Mouse (Mus musculus) stomach, embryonic 16.5 days (tissue): Measurements from ENCODE around the gene Sbf2. TPM values are rescaled to one million over a fixed set of nuclear protein-coding genes. Genes with fewer than 3 reads are reported as not detected.
A peak's percentile ranks its signal among the peaks of the same experiment; 100 is the strongest.
"Not testable (repeated sequence)": the region's sequence is repeated elsewhere in the genome, so short reads cannot be mapped to it uniquely, and the experiment has no call there.

Experiments used
- ATAC-seq: fragments of 200-750 bp; cut with Nextera tagmentation; 2 replicates; pipeline ENCODE4 v1.8.0; 2017; ENCODE audit warnings: moderate number of reproducible peaks, moderate TSS enrichment; ENCODE audit not compliant: insufficient read depth, low FRiP score
- H3K27ac ChIP-seq: fragments of 300-500 bp; sonication (generic); 2 replicates; pipeline ENCODE4 v1.5.1; 2014; ENCODE audit warnings: low read length
- H3K27me3 ChIP-seq: fragments of 300-500 bp; sonication (generic); 2 replicates; pipeline ENCODE4 v1.6.1; 2014; ENCODE audit warnings: low read length, control low read depth, mixed read lengths; ENCODE audit not compliant: control insufficient read depth, insufficient read depth
- H3K36me3 ChIP-seq: fragments of 300-500 bp; sonication (generic); 2 replicates; pipeline ENCODE4 v1.6.1; 2014; ENCODE audit warnings: low read length; ENCODE audit not compliant: control insufficient read depth, insufficient read depth
- H3K4me1 ChIP-seq: fragments of 300-500 bp; sonication (generic); 2 replicates; pipeline ENCODE4 v1.6.1; 2014; ENCODE audit warnings: low read length, control low read depth, mixed read lengths; ENCODE audit not compliant: control insufficient read depth, insufficient read depth
- H3K4me2 ChIP-seq: fragments of 300-500 bp; sonication (generic); 2 replicates; pipeline ENCODE4 v1.6.1; 2014; ENCODE audit warnings: low read depth, low read length, mixed read lengths
- H3K4me3 ChIP-seq: fragments of 300-500 bp; sonication (generic); replicated peaks from 2 replicates; pipeline ENCODE4 v1.5.1; 2014; ENCODE audit warnings: mild to moderate bottlenecking, low read length
- H3K9ac ChIP-seq: fragments of 300-500 bp; sonication (generic); 2 replicates; pipeline ENCODE4 v1.6.1; 2014; ENCODE audit warnings: low read length
- H3K9me3 ChIP-seq: fragments of 300-500 bp; sonication (generic); replicated peaks from 2 replicates; pipeline ENCODE4 v1.6.1; 2016; ENCODE audit warnings: low read length, control low read depth; ENCODE audit not compliant: control insufficient read depth
- WGBS: fragments of 180-500 bp; shearing (Covaris S2); extraction: QIAGEN DNeasy Blood & Tissue Kit; methylation state at CpG from one replicate; pipeline ENCODE4 v1.1.7; 2014; 5-methylcytosine and 5-hydroxymethylcytosine counted together
- polyA plus RNA-seq: library from polyadenylated mRNA; unstranded; fragments of >200 nt; fragmentation: Nextera tagmentation; extraction: Ambion mirVana; gene quantifications from 2 replicates; pipeline ENCODE4 v1.2.1, GENCODE M21; 2015

The Sbf2 gene
- polyA plus RNA-seq, 1 experiment from 2014 or later, result 31.6 TPM

DNA sequence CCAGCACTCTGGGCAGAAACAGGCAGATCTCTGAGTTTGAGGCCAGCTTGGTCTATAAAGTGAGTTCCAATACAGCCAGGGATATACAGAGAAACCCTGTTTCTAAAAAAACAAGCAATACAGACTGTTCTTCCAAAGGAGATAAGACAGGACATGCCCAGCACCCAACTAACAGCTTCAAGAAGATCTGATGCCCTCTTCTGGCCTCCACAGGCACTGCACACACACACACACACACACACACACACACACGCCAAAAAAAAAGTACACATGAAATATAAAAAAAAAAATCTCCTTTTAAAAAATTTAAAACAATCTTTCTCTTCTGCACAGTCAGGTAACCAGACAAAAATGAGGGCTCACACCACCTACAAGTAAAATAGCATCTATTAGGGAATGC, 7.8 kb downstream of the Sbf2 start:
- Histone ChIP-seq H3K4me1 (0 out of 2 replicates have a peak, but pooled peaks cover under 1% of the 10 kb centered on the region), H3K9me3 (no peaks in the 10 kb centered on the region), H3K36me3 (no peaks in the 10 kb centered on the region), H3K27ac (no peak overlapping the region), H3K27me3 (no peaks in the 10 kb centered on the region), H3K9ac (no peak overlapping the region), H3K4me3 (no peak overlapping the region), H3K4me2 (no peak overlapping the region)
- WGBS, result 90% methylated on average over 1 of the region's 1 CpGs
- no peak for ATAC-seq

- no peak for ATAC-seq
- WGBS, result 82% methylated on average over 4 of the region's 4 CpGs
Measured at GRCm38 (mm10) chr7:110605476-110605875, 9.2 kb downstream of the Sbf2 start.

GRCm38 (mm10) chr7:110597141-110597540, 17.6 kb downstream of the Sbf2 start:
- Histone ChIP-seq H3K4me1 (no peaks in the 10 kb centered on the region), H3K4me3 (no peak overlapping the region), H3K9ac (no peak overlapping the region), H3K27ac (no peak overlapping the region), H3K4me2 (no peak overlapping the region), H3K9me3 (no peaks in the 10 kb centered on the region), H3K27me3 (no peaks in the 10 kb centered on the region), H3K36me3 (0 out of 2 replicates have a peak, but pooled peaks cover 3% of the 10 kb centered on the region)
- ATAC-seq, result no peak
- WGBS, result 83% methylated on average over 1 of the region's 1 CpGs

More at GRCm38 (mm10) chr7:110605476-110605875, 9.2 kb downstream of the Sbf2 start:
- H3K4me3 ChIP-seq, result no peak overlapping the region
- H3K4me1 ChIP-seq, result no peaks in the 10 kb centered on the region
- no peaks in the 10 kb centered on the region for H3K36me3 ChIP-seq
- no peaks in the 10 kb centered on the region for H3K9me3 ChIP-seq
- no peak overlapping the region for H3K27ac ChIP-seq
- H3K27me3 ChIP-seq, result no peaks in the 10 kb centered on the region
- H3K4me2 ChIP-seq, result no peak overlapping the region
- no peak overlapping the region for H3K9ac ChIP-seq

GRCm38 (mm10) chr7:110593991-110594390, 20.7 kb downstream of the Sbf2 start:
- not testable (repeated sequence) for H3K27ac ChIP-seq, H3K9ac ChIP-seq, ATAC-seq, H3K4me1 ChIP-seq, H3K4me3 ChIP-seq, H3K9me3 ChIP-seq, H3K4me2 ChIP-seq, H3K27me3 ChIP-seq, H3K36me3 ChIP-seq
- 95% methylated on average over 3 of the region's 3 CpGs for WGBS

DNA sequence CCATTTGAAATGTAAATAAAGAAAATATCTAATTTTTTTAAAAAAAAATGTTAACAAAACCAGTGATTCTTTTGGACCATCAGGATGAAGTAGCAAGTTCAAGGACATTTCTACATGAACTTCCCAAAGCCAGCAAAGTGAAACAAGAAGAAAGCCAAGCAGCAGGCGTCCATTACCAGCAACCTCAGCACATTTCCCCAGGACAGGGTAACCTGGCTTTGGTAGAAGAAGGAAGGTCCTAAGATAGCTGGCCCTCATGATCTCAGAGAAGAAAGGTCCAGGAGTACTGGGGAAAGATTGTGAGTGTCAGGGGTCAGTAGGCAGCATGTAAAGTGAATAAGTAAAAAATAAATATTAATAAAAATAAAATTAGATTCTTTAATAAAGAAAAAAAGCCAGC, 27.0 kb downstream of the Sbf2 start:
- Histone ChIP-seq H3K9ac (no peak overlapping the region), H3K27ac (no peak overlapping the region), H3K4me3 (no peak overlapping the region), H3K36me3 (no peaks in the 10 kb centered on the region), H3K9me3 (no peaks in the 10 kb centered on the region), H3K27me3 (no peaks in the 10 kb centered on the region), H3K4me2 (no peak overlapping the region), H3K4me1 (no peaks in the 10 kb centered on the region)
- WGBS, result 71% methylated on average over 1 of the region's 1 CpGs
- ATAC-seq, result no peak

- WGBS, result 68% methylated on average over 2 of the region's 2 CpGs
- no peaks in the 10 kb centered on the region for H3K9me3 ChIP-seq
- no peaks in the 10 kb centered on the region for H3K27me3 ChIP-seq
- H3K4me1 ChIP-seq, result no peaks in the 10 kb centered on the region
- ATAC-seq, result no peak
- H3K4me2 ChIP-seq, result no peak overlapping the region
- no peak overlapping the region for H3K9ac ChIP-seq
- no peak overlapping the region for H3K4me3 ChIP-seq
- no peaks in the 10 kb centered on the region for H3K36me3 ChIP-seq
- H3K27ac ChIP-seq, result no peak overlapping the region
Measured at GRCm38 (mm10) chr7:110585250-110585649, 29.5 kb downstream of the Sbf2 start.

DNA sequence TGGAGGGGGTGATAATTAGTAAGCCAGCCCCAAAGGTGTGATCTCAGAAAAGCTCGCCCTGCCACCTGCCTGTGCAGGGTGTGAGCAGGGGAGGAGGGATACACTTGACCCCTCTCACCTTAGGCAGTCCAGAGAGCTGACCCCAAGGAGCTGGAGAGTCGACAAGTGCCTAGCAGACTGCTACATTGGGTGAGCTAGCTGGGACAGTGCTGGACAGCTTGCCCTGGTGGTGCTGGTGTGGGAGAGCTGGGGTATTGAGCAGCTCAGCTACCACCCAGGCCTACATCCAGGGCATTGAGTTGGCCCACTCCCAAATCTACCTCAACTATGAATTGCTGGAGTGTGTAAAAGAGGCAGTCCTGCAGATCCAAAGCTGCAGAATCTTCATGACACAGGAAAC, 30.6 kb downstream of the Sbf2 start:
- Histone ChIP-seq H3K4me1 (no peaks in the 10 kb centered on the region), H3K9me3 (no peaks in the 10 kb centered on the region), H3K27me3 (no peaks in the 10 kb centered on the region), H3K4me3 (no peak overlapping the region), H3K4me2 (no peak overlapping the region), H3K27ac (no peak overlapping the region), H3K9ac (no peak overlapping the region), H3K36me3 (no peaks in the 10 kb centered on the region)
- WGBS, result 54% methylated on average over 2 of the region's 2 CpGs
- ATAC-seq, result 0 out of 2 replicates have a peak, but pooled peaks have one; percentile 13

- H3K4me1 ChIP-seq, result no peaks in the 10 kb centered on the region
- H3K36me3 ChIP-seq, result no peaks in the 10 kb centered on the region
- no peak for ATAC-seq
- H3K4me2 ChIP-seq, result no peak overlapping the region
- no peaks in the 10 kb centered on the region for H3K9me3 ChIP-seq
- 93% methylated on average over 3 of the region's 3 CpGs for WGBS
- no peaks in the 10 kb centered on the region for H3K27me3 ChIP-seq
- no peak overlapping the region for H3K27ac ChIP-seq
- H3K4me3 ChIP-seq, result no peak overlapping the region
- H3K9ac ChIP-seq, result no peak overlapping the region
Measured at GRCm38 (mm10) chr7:110583705-110584104, 31.0 kb downstream of the Sbf2 start.

- 77% methylated on average over 4 of the region's 4 CpGs for WGBS
- no peak for ATAC-seq
- no peak overlapping the region for H3K27ac ChIP-seq
- H3K9ac ChIP-seq, result no peak overlapping the region
- H3K4me2 ChIP-seq, result no peak overlapping the region
- no peaks in the 10 kb centered on the region for H3K4me1 ChIP-seq
- H3K4me3 ChIP-seq, result no peak overlapping the region
- H3K36me3 ChIP-seq, result no peaks in the 10 kb centered on the region
- H3K27me3 ChIP-seq, result no peaks in the 10 kb centered on the region
- no peaks in the 10 kb centered on the region for H3K9me3 ChIP-seq
Measured at GRCm38 (mm10) chr7:110565815-110566549, 48.7 kb downstream of the Sbf2 start.
